Mouse (Mus musculus) B cell, adult 2 months (primary cell): ENCODE results near the gene Pfkm.

Experiments used
- DNase-seq, 2 experiments: peaks; one replicate each; pipeline ENCODE4 v3.0.0; 2022

Pfkm gene

GRCm38 (mm10) chr15:98177320-98177719 lies 84.9 kb downstream of the Pfkm start:
- DNase-seq, result no peak

DNA sequence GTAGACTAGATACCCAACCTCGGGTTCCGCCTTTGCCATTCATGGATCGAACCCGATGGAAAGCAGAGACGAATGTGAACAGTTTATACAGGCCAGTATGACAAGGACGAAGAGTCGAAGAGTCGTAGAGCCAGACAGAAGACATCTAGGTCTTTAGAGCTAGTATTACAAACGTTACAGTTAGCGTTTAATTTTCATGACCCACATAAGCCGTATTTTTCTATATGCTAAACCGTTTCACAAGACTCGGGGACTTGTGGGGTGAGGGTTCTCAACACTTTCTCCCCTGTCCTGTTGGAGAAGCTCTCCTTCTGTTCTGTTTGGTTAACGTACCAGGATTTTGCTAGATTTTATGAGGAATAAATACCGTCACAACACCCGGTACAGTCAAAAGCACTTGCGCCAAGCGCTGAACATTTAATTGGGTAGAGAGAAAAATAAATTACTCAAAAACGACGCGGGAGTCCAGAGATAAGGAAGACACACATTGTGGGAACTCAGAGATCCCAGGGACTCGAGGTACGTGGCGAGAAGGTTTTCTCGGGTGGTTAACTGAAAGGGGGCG lies 88.3 kb downstream of the Pfkm start:
- DNase-seq, result no peak

- peak; percentile 78 to 80 for DNase-seq
Observed at GRCm38 (mm10) chr15:98181132-98181711, 88.8 kb downstream of the Pfkm start.
